Mouse (Mus musculus): ENCODE measurements at regions not wholly inside any gene's neighbourhood (a gene's known extent, or its start where the extent isn't known, plus 50 kb on each side); places are given as distances from the start of the nearest gene placed in this dataset.

DNA sequence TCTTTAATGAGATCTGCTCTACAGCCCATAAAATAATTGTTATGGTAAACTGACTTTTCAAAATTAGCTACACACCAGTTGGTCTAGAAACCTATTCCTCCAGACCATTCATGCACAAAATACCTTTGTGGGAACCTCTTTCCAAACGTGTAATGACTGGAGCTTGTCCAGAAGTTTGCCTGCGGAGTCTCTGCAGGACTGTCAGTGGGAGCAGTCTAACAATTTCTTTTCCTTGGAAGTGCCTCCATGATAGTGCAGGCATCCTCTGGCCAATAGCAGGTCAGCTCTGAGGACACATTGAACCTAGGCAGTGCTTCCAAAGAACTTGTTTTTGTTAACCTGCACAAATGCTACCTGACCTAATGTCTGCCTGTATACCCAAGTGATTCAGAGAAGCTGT is 932.3 kb downstream of the Pcdh9 start:
- ATAC-seq, result no peak
- Histone ChIP-seq H3K36me3 (no peaks in the 10 kb centered on the region), H3K27ac (no peak overlapping the region), H3K9me3 (no peaks in the 10 kb centered on the region), H3K27me3 (replicated peaks) (no peaks in the 10 kb centered on the region), H3K4me2 (replicated peaks) (no peak overlapping the region), H3K4me3 (replicated peaks) (no peak overlapping the region), H3K9ac (no peak overlapping the region), H3K4me1 (replicated peaks) (no peaks in the 10 kb centered on the region)
- WGBS, result 57% methylated on average over 2 of the region's 2 CpGs

DNA sequence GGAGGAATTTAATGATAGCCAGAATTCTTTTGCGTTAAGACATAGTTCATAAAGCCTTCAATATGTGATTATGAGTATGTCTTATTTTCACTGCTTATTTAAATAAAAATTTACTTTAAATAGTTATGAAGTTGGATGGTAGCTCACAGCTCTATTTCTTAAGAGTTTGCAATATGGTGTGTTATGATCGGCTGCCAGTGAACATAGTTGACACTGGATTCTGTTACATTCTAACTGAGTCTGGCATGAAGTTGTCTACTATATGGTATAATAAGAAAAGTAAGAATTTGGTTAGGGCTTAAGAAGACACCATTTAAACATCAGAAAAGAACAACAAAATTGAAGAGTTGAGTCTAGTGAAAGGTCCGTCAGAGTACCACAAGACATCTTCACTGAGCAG is 935.0 kb downstream of the Pcdh9 start:
- Histone ChIP-seq H3K27me3 (replicated peaks) (no peaks in the 10 kb centered on the region), H3K27ac (no peak overlapping the region), H3K4me2 (replicated peaks) (no peak overlapping the region), H3K9me3 (no peaks in the 10 kb centered on the region), H3K4me1 (replicated peaks) (no peaks in the 10 kb centered on the region), H3K9ac (no peak overlapping the region), H3K36me3 (no peaks in the 10 kb centered on the region), H3K4me3 (replicated peaks) (no peak overlapping the region)
- no peak for ATAC-seq
- 88% methylated on average over 3 of the region's 3 CpGs for WGBS

DNA sequence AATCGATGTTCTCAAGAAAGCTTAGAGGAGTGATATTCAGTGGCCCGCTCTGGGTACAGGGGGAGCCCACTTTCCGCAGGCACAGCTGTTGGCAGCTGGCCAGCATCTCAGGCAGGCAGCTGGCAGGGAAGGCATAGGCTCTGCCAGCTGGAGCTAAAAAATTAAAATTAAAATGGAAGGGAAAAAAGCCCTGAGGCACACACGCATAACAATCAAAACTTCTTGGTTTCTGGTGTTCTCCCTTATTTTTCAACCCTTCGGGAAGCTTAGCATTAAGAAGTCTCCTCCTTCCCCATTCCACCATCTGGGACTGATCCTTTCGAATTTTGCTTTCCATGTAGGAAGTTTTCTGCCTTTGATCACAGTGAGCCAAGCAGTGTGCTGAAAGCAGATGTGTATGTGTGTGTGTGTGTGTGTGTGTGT is 982.8 kb downstream of the Pcdh9 start:
- no peak overlapping the region for H3K9ac ChIP-seq
- no peak for ATAC-seq
- no peak overlapping the region for H3K4me2 ChIP-seq (replicated peaks)
- no peak overlapping the region for H3K27ac ChIP-seq
- no peaks in the 10 kb centered on the region for H3K36me3 ChIP-seq
- no peaks in the 10 kb centered on the region for H3K4me1 ChIP-seq (replicated peaks)
- no peaks in the 10 kb centered on the region for H3K9me3 ChIP-seq
- no peaks in the 10 kb centered on the region for H3K27me3 ChIP-seq (replicated peaks)
- H3K4me3 ChIP-seq (replicated peaks), result no peak overlapping the region
- 71% methylated on average over 6 of the region's 6 CpGs for WGBS

DNA sequence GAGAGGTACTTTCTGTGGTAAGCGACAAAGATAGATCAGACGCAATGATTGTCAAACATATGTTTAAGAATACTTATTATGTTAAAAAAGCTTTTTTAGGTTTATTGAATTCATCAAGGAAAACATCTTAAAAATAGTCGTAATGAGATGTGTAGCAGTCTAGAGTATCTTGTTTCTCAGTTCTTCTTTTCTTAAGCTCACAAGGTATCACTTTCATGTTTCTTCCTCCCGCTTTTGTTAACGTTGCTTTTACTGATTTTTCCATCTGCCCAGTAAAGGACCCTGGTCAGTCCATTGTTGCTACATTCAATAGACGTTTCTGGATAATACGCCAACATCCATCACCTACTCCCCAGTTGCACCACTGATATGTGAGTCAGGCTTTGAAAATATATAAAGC is 1015.9 kb downstream of the Pcdh9 start:
- Histone ChIP-seq H3K9me3 (no peaks in the 10 kb centered on the region), H3K27ac (no peak overlapping the region), H3K4me3 (replicated peaks) (no peak overlapping the region), H3K9ac (no peak overlapping the region), H3K27me3 (replicated peaks) (no peaks in the 10 kb centered on the region), H3K36me3 (no peaks in the 10 kb centered on the region), H3K4me2 (replicated peaks) (no peak overlapping the region), H3K4me1 (replicated peaks) (no peaks in the 10 kb centered on the region)
- 85% methylated on average over 7 of the region's 7 CpGs for WGBS
- no peak for ATAC-seq

DNA sequence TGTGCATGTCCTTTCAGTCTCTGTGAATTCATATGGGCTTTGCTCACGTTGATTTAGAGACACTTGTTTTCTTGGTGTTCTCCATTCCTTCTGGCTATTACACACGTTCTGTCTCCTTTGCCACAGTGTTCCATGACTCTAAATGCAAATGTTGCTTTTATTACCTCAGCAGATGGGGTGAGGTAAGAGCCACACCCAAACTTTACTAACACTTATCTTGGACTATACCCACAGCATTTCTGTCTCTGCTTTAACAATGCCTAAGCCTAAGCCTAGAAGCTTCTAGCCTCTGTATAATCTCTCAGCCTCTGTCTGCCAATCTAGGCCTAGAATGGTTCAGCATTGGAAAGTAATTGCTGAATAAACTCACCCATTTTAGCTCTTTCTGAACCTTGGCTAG is 1024.0 kb downstream of the Pcdh9 start:
- H3K9ac ChIP-seq, result no peak overlapping the region
- ATAC-seq, result peak; percentile 72
- H3K4me1 ChIP-seq (replicated peaks), result no peaks in the 10 kb centered on the region
- WGBS, result 59% methylated on average over 2 of the region's 2 CpGs
- no peak overlapping the region for H3K4me2 ChIP-seq (replicated peaks)
- H3K27ac ChIP-seq, result no peak overlapping the region
- no peaks in the 10 kb centered on the region for H3K36me3 ChIP-seq
- H3K27me3 ChIP-seq (replicated peaks), result no peaks in the 10 kb centered on the region
- H3K4me3 ChIP-seq (replicated peaks), result no peak overlapping the region
- no peaks in the 10 kb centered on the region for H3K9me3 ChIP-seq

DNA sequence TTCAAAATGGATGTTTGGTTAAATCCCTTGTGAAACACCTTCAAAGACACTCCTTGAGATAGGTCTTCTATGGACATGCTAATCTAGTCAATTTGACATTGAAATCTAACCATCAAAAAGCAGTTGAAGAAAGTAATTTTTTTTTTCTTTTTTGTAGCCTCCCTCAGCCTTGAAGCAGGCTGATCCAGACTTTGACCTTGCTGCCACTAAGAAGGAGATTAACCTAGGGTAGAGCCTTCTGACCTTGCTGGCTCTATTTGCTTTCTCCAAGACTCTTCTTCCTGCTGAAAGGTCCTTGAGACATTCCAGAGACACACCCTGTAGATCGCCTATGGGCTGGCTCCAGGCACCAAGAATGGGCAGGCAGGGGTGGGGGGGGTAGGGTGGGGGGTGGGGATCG is 1027.5 kb downstream of the Pcdh9 start:
- ATAC-seq, result peak; percentile 43; the same call in 1 of the 2 replicates
- no peaks in the 10 kb centered on the region for H3K36me3 ChIP-seq
- no peaks in the 10 kb centered on the region for H3K4me1 ChIP-seq (replicated peaks)
- H3K4me3 ChIP-seq (replicated peaks), result no peak overlapping the region
- no peak overlapping the region for H3K9ac ChIP-seq
- no peak overlapping the region for H3K4me2 ChIP-seq (replicated peaks)
- H3K27ac ChIP-seq, result no peak overlapping the region
- H3K9me3 ChIP-seq, result no peaks in the 10 kb centered on the region
- no peaks in the 10 kb centered on the region for H3K27me3 ChIP-seq (replicated peaks)
- 15% methylated on average over 2 of the region's 2 CpGs for WGBS

DNA sequence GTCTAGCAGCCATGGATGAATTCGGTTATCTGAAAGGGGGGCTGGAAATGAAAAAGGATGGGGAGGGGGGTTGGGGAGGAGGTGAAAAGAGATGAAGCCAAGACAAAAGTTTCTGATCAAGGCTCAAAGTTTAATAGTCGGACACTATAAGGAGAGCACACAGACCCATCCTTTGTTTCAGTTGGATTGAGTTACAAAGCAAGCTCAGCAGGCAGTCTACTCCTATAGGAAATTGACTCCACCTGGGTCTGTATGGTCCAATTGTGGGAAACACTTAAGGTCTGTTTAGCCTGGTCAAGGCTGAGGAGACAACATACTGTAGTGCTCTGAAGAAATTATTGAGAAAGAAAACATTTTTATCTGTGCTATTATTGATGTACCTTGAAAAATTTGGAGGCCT is 1029.8 kb downstream of the Pcdh9 start:
- Histone ChIP-seq H3K27ac (no peak overlapping the region), H3K9me3 (no peaks in the 10 kb centered on the region), H3K4me2 (replicated peaks) (no peak overlapping the region), H3K27me3 (replicated peaks) (no peaks in the 10 kb centered on the region), H3K9ac (no peak overlapping the region), H3K4me3 (replicated peaks) (no peak overlapping the region), H3K4me1 (replicated peaks) (no peaks in the 10 kb centered on the region), H3K36me3 (no peaks in the 10 kb centered on the region)
- 85% methylated on average over 2 of the region's 2 CpGs for WGBS
- ATAC-seq, result no peak

DNA sequence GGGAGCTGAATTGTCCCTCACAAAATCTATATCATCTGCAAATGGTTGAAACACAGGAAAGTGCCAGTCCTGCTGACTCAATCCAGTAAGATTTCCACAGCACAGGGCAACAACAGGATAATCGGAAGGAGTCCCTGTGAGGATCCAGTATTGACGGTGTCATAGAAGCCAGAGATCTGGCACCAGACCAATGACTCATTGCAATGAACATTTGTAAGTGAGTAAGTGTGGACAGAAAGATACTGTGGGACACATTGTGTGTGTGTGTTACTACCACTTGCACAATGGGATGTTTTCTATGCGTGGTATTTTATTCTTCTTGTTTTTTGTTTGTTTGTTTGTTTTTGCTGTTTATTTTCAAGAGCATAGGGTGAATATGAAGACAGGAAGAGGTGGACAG is 1056.8 kb downstream of the Pcdh9 start:
- WGBS, result 91% methylated on average over 3 of the region's 3 CpGs
- H3K27me3 ChIP-seq (replicated peaks), result no peaks in the 10 kb centered on the region
- no peak overlapping the region for H3K27ac ChIP-seq
- H3K9ac ChIP-seq, result no peak overlapping the region
- no peaks in the 10 kb centered on the region for H3K9me3 ChIP-seq
- no peaks in the 10 kb centered on the region for H3K36me3 ChIP-seq
- H3K4me1 ChIP-seq (replicated peaks), result no peaks in the 10 kb centered on the region
- no peak overlapping the region for H3K4me3 ChIP-seq (replicated peaks)
- no peak overlapping the region for H3K4me2 ChIP-seq (replicated peaks)
- no peak for ATAC-seq

DNA sequence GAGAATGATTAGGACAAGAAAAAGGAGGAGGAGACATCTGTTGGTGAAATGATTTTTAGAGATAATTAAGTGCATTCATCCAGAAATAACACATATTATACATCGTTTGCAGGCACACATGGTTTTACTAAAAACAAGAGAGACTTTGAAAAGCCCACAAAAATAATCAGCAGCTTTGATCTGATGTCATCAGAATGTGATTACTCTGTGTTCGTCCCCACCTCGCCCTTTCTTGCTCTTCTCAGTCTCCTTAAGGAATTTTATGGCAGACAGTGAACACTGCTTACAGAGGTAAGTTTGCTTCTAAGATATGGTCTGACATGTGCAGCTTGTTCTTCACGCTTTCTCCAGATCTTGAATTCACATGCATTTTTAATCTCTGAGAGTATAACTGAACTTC is 1061.3 kb downstream of the Pcdh9 start:
- Histone ChIP-seq H3K4me2 (replicated peaks) (no peak overlapping the region), H3K9me3 (no peaks in the 10 kb centered on the region), H3K36me3 (no peaks in the 10 kb centered on the region), H3K27ac (no peak overlapping the region), H3K4me3 (replicated peaks) (no peak overlapping the region), H3K9ac (no peak overlapping the region), H3K27me3 (replicated peaks) (no peaks in the 10 kb centered on the region), H3K4me1 (replicated peaks) (no peaks in the 10 kb centered on the region)
- WGBS, result 55% methylated on average over 4 of the region's 4 CpGs
- ATAC-seq, result no peak

DNA sequence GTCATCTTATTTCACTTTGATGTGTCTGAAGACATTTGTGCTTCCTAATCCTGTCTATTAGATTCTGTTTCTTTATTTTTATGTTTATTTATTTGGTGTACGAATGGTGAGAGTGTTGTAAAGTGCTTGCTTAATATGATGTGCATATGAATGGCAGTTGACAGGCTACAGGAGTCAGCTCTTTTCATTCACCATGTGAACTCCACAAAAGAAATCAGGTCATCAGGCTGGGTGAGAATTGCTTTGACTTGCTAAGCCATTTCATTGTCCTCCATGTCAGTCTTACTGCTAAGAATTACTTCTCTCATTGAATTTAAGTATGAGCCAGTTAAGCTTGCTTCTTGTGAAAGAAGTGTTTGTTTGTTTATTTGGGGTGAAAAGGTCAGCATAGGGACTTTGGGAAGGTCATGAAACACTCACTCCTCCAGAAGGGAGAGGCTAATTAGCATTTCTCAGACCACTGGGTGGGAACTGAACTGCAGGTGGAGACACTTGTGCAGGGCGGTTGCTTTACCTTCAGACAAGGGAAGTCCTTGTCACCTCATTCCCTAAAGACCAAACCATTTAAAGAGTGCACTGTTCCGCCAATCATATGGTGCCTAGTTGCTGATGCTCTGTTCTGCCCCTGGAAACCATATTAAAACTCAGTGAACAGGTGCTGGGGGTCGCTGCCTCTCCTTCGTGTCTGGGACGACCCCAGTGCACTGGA is 1063.7 kb downstream of the Pcdh9 start:
- WGBS, result 70% methylated on average over 6 of the region's 6 CpGs
- no peak overlapping the region for H3K27ac ChIP-seq
- ATAC-seq, result no peak
- no peaks in the 10 kb centered on the region for H3K36me3 ChIP-seq
- no peak overlapping the region for H3K4me2 ChIP-seq (replicated peaks)
- H3K9ac ChIP-seq, result no peak overlapping the region
- no peak overlapping the region for H3K4me3 ChIP-seq (replicated peaks)
- H3K4me1 ChIP-seq (replicated peaks), result no peaks in the 10 kb centered on the region
- H3K9me3 ChIP-seq, result no peaks in the 10 kb centered on the region
- no peaks in the 10 kb centered on the region for H3K27me3 ChIP-seq (replicated peaks)

DNA sequence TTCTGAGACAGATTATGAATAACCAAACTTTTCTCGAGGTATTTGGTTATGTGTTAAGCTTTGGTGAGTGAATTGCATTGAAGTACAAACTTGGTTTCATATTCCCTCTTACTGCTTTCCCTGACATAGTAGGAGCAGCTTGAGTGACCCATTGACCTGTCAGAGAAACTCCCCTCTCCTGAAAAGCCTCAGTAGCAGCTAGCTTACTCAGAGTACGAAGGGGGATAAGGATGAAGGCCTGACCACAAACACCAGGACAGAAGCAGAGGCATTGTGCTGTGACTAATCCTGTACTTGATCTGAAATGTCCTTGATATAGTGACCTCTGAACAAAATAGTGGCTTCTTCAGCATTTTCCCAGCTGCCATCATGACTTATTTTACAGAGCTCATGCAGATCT is 1070.4 kb downstream of the Pcdh9 start:
- Histone ChIP-seq H3K4me3 (replicated peaks) (no peak overlapping the region), H3K27ac (no peak overlapping the region), H3K9me3 (no peaks in the 10 kb centered on the region), H3K9ac (no peak overlapping the region), H3K4me2 (replicated peaks) (no peak overlapping the region), H3K4me1 (replicated peaks) (no peaks in the 10 kb centered on the region), H3K27me3 (replicated peaks) (no peaks in the 10 kb centered on the region), H3K36me3 (no peaks in the 10 kb centered on the region)
- ATAC-seq, result no peak
- 68% methylated on average over 2 of the region's 2 CpGs for WGBS
